Mouse (Mus musculus) midbrain, embryonic 16.5 days (tissue): ENCODE measurements around the gene Olfr1350. TPM values are rescaled to one million over a fixed set of nuclear protein-coding genes. Genes with fewer than 3 reads are reported as not detected.
"Not testable (repeated sequence)": the region's sequence is repeated elsewhere in the genome, so short reads cannot be mapped to it uniquely, and the experiment has no call there.

Experiments
- ATAC-seq: fragments of 200-750 bp; cut with Nextera tagmentation; 2 replicates; pipeline ENCODE4 v1.8.0; 2017; ENCODE audit warnings: moderate TSS enrichment
- H3K27ac ChIP-seq: fragments of 300-500 bp; sonication (generic); 2 replicates; pipeline ENCODE4 v1.5.1; 2014; ENCODE audit warnings: mild to moderate bottlenecking, low read length, mixed read lengths
- H3K27me3 ChIP-seq: fragments of 300-500 bp; sonication (generic); 2 replicates; pipeline ENCODE4 v1.6.1; 2014; ENCODE audit warnings: low read depth, low read length, mixed read lengths; ENCODE audit not compliant: control insufficient read depth, insufficient read depth
- H3K36me3 ChIP-seq: fragments of 300-500 bp; sonication (generic); 2 replicates; pipeline ENCODE4 v1.6.1; 2014; ENCODE audit warnings: mild to moderate bottlenecking, low read length, moderate library complexity, mixed read lengths; ENCODE audit not compliant: control insufficient read depth, insufficient read depth
- H3K4me1 ChIP-seq: fragments of 300-500 bp; sonication (generic); 2 replicates; pipeline ENCODE4 v1.6.1; 2014; ENCODE audit warnings: mild to moderate bottlenecking, low read length, mixed read lengths; ENCODE audit not compliant: control insufficient read depth, insufficient read depth
- H3K4me2 ChIP-seq: fragments of 300-500 bp; sonication (generic); 2 replicates; pipeline ENCODE4 v1.6.1; 2014; ENCODE audit warnings: mild to moderate bottlenecking, low read length, mixed read lengths
- H3K4me3 ChIP-seq: fragments of 300-500 bp; sonication (generic); 2 replicates; pipeline ENCODE4 v1.5.1; 2014; ENCODE audit warnings: low read depth, mild to moderate bottlenecking, low read length, moderate library complexity, mixed read lengths
- H3K9ac ChIP-seq: fragments of 300-500 bp; sonication (generic); 2 replicates; pipeline ENCODE4 v1.6.1; 2014; ENCODE audit warnings: low read depth, low read length, mixed read lengths
- H3K9me3 ChIP-seq: fragments of 300-500 bp; sonication (generic); replicated peaks from 2 replicates; pipeline ENCODE4 v1.6.1; 2014; ENCODE audit warnings: mild to moderate bottlenecking, low read length, mixed read lengths; ENCODE audit not compliant: control insufficient read depth, poor library complexity, severe bottlenecking
- WGBS: fragments of 180-500 bp; shearing (Covaris S2); extraction: QIAGEN DNeasy Blood & Tissue Kit; methylation state at CpG from one replicate; pipeline ENCODE4 v1.1.7; 2014; 5-methylcytosine and 5-hydroxymethylcytosine counted together
- polyA plus RNA-seq: library from polyadenylated mRNA; unstranded; fragments of >200 nt; fragmentation: Nextera tagmentation; extraction: Ambion mirVana; gene quantifications from 2 replicates; pipeline ENCODE4 v1.2.1, GENCODE M21; 2015

The Olfr1350 gene
- polyA plus RNA-seq = not detected in 2 replicates

DNA sequence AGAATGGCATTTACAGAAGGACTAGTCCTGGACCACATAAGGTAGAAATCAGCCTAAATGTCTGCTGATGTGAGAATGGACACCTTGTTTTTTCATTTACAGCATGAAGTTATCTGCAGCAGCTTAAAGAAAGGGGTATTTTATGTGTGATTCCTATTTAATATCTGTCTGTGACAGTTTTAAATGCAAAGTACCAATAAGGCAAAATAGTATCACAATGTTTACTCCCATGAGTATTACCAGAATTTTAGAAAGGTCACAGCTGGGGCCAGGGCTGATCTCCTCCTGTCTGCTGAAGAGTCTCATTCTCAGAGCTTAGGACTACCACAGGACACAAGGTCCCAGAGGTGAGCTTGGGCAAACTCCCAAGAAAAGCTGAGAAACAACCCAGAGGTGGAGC is at the start of gene Olfr1350:
TSS of gene Olfr1350 (plus strand) at position 301 of the 400 bp plus-strand sequence.
- Histone ChIP-seq H3K36me3 (no peaks in the 10 kb centered on the region), H3K27ac (no peak within 1 kb of the TSS), H3K9me3 (peaks cover 4% of the 10 kb centered on the region; the same call in 1 of the 2 replicates), H3K4me1 (no peaks in the 10 kb centered on the region), H3K4me2 (no peak within 1 kb of the TSS), H3K27me3 (no peaks in the 10 kb centered on the region), H3K9ac (no peak within 1 kb of the TSS), H3K4me3 (no peak within 1 kb of the TSS)
- ATAC-seq = no peak

DNA sequence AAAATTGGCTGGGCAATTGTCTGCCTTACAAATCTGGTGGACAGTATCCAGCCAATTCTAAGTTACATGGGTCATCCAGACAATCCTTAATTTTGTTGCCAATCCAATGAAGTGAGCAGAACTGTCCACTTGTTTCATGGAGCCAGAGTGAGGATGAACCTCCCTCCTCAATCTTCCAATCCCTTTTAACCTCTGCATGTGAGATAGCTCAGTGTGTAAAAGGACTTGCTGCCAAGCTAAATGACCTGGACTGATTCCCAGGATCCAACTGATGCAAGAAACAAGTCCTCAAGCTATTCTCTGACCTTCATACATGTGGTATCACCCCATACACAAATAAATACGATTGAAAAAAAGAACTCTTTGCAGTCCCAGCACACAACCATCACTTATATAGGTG is 43.0 kb upstream of the Olfr1350 start:
- no peak for ATAC-seq
- Histone ChIP-seq H3K27me3 (no peaks in the 10 kb centered on the region), H3K4me2 (no peak overlapping the region), H3K9me3 (peaks cover 6% of the 10 kb centered on the region), H3K4me1 (no peaks in the 10 kb centered on the region), H3K9ac (no peak overlapping the region), H3K4me3 (no peak overlapping the region), H3K36me3 (no peaks in the 10 kb centered on the region), H3K27ac (no peak overlapping the region)
- WGBS = 19% methylated on average over 1 of the region's 1 CpGs

DNA sequence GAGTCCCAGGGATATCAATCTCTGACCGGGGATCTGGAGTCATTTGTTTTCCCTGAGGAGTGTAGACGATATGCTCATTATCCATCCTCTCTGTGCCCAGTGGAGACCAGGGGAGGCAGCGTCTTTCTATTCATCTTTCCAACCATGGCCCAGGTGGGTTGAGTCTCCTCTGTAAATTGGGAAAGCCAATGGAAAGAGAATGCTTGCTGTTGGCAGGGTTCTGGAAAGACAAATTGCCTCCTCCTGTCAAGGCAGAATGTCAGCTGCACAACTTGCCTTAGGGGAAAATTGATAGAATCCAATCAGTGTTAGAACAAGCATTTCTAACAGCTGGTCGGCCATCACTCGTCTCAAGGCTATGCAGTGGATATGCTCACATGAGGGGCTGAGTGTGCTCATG is 41.8 kb upstream of the Olfr1350 start, which contains the start of gene Olfr1349:
TSS of gene Olfr1349 (minus strand) at position 101 of the 400 bp plus-strand sequence.
- no peak for ATAC-seq
- Histone ChIP-seq H3K4me3 (no peak within 1 kb of the TSS), H3K36me3 (no peaks in the 10 kb centered on the region), H3K4me1 (no peaks in the 10 kb centered on the region), H3K9me3 (0 out of 2 replicates have a peak, but pooled peaks cover 2% of the 10 kb centered on the region), H3K9ac (no peak within 1 kb of the TSS), H3K27ac (no peak within 1 kb of the TSS), H3K4me2 (no peak within 1 kb of the TSS), H3K27me3 (no peaks in the 10 kb centered on the region)
- 83% methylated on average over 5 of the region's 5 CpGs for WGBS

DNA sequence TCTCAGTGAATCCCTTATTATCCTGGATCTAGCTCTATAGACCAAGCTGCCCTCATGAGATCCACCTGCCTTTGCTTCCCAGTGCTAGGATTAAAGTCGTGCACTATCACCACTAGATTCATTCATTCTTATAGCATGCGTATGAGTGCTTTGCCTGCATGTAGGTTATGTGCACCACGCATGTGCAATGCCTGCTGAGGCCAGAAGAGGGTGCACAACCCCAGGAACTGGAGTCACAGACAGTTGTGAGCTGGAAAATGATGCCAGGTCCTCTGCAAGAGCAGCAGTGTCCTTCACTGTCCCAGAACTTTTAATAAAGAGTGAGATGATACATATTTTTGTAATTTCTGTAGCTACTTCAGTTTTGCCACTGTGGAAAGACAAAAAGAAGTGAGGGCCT is 39.6 kb upstream of the Olfr1350 start:
- 53% methylated on average over 3 of the region's 3 CpGs for WGBS
- no peaks in the 10 kb centered on the region for H3K4me1 ChIP-seq
- no peaks in the 10 kb centered on the region for H3K36me3 ChIP-seq
- no peak overlapping the region for H3K9ac ChIP-seq
- no peak overlapping the region for H3K4me3 ChIP-seq
- 0 out of 2 replicates have a peak, but pooled peaks cover 2% of the 10 kb centered on the region for H3K9me3 ChIP-seq
- no peak overlapping the region for H3K4me2 ChIP-seq
- H3K27me3 ChIP-seq = no peaks in the 10 kb centered on the region
- no peak overlapping the region for H3K27ac ChIP-seq
- ATAC-seq = no peak

DNA sequence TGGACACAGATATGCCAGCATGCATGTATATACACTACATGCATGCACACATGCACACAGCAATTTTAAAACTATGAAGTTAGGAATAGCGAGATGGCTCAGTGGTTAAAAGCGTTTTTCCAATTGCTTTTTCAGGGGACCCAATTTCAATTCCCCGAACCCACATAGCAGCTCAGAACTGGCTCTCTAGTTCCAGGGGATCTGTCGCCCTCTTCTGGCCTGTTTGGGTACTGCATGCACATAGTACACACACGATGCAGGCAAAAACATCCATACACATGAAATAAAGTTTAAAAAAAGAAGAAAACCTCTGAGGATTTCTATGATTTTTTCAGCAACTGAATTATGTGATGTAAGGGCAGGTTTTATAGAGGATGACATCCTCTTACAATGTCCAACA is 38.5 kb upstream of the Olfr1350 start:
- no peak for ATAC-seq
- no peak overlapping the region for H3K4me2 ChIP-seq

DNA sequence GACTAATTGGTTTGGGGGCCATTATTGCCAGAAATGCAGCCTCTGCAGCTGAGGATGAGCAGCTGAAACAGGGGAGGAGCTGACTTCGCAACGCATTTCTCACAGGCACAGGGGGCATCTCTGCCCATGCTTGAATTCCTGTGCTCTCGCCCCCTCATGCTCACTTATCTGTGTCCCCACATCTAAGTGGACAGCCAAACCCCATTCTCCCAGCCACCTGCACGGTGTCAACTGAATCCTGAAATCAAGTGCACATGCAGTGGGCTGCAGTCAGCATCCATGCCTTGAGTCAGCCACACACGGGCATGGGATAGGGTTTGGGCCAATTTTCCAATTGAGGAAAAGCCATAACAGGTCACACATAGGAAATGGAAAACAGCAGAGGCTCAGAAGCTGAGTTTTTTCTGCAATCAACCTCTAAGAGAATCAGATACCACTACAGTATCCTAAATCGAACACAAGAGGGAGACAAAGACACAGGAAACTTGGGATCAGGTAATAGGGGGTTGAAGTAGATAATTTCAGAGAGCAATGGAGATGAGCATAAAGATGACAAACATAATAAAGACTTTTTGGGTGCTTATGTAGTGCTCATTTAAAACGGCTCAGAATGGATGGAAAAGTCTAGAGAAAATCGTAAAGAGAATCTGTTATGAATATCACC is 21.6 kb downstream of the Olfr1350 start:
- no peak overlapping the region for H3K4me2 ChIP-seq
- 60% methylated on average over 8 of the region's 8 CpGs for WGBS
- H3K4me1 ChIP-seq = no peaks in the 10 kb centered on the region
- H3K9me3 ChIP-seq = 0 out of 2 replicates have a peak, but pooled peaks cover 2% of the 10 kb centered on the region
- ATAC-seq = peak; percentile 85
- no peak overlapping the region for H3K9ac ChIP-seq
- no peaks in the 10 kb centered on the region for H3K27me3 ChIP-seq
- no peak overlapping the region for H3K4me3 ChIP-seq
- H3K36me3 ChIP-seq = no peaks in the 10 kb centered on the region
- H3K27ac ChIP-seq = no peak overlapping the region

More for the DNA sequence above, 38.5 kb upstream of the Olfr1350 start:
- no peak overlapping the region for H3K27ac ChIP-seq
- 0 out of 2 replicates have a peak, but pooled peaks cover under 1% of the 10 kb centered on the region for H3K9me3 ChIP-seq
- 60% methylated on average over 5 of the region's 5 CpGs for WGBS
- H3K4me3 ChIP-seq = no peak overlapping the region
- no peaks in the 10 kb centered on the region for H3K4me1 ChIP-seq
- no peaks in the 10 kb centered on the region for H3K27me3 ChIP-seq
- H3K36me3 ChIP-seq = no peaks in the 10 kb centered on the region
- no peak overlapping the region for H3K9ac ChIP-seq

DNA sequence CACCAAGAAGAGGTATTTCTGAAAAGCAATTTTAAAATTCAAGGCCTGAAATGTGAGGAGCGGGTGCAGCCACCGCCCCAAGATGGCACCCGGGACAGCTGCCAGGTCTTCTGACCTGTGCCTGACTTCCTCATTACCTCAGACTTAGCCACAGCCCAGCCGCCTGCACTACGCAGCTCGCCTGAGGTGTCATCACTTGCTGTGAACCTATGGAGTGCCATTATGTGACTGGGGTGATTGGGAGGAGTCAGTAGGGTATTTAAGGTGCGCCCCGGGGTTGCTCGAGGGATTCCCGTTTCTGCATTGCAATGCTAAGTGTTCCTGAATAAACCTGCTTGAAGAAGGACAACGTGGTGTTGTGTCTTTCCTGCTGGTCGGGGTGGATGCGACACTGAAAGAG is 24.1 kb downstream of the Olfr1350 start:
- not testable (repeated sequence) for H3K27ac ChIP-seq, H3K4me1 ChIP-seq, H3K4me3 ChIP-seq, H3K27me3 ChIP-seq, H3K4me2 ChIP-seq, H3K9ac ChIP-seq, H3K9me3 ChIP-seq, ATAC-seq, H3K36me3 ChIP-seq
- 86% methylated on average over 13 of the region's 13 CpGs for WGBS

DNA sequence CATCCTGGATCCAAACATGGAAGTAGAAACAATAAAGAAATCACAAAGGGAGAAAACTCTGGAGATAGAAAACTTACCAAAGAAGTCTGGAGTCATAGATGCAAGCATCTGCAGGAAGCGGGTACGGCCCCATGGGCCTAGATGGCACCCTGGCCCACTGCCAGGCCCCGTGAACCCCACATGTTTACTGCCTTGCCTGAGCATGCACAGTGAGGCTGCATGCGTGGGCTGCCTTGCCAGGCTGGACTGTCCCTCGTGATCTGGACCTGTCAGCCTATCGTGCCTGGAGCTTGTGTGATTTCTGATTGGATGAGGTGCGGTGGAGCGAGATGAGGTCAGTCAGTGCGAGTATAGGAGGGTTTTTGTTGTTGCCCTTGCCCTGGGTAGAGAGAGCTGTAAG is 38.7 kb downstream of the Olfr1350 start:
- no peak for ATAC-seq
- Histone ChIP-seq H3K27me3 (no peaks in the 10 kb centered on the region), H3K4me1 (no peaks in the 10 kb centered on the region), H3K9ac (no peak overlapping the region), H3K4me3 (no peak overlapping the region), H3K9me3 (peaks cover 6% of the 10 kb centered on the region; the same call in 1 of the 2 replicates), H3K27ac (no peak overlapping the region), H3K36me3 (no peaks in the 10 kb centered on the region), H3K4me2 (no peak overlapping the region)
- 92% methylated on average over 9 of the region's 9 CpGs for WGBS
